Mouse (Mus musculus) forebrain, embryonic 11.5 days (tissue): ENCODE data around the gene Gpr183. TPM values are rescaled to one million over a fixed set of nuclear protein-coding genes. Genes with fewer than 3 reads are reported as not detected.

Source experiments
- polyA plus RNA-seq: library from polyadenylated mRNA; unstranded; fragments of >200 nt; fragmentation: Nextera tagmentation; extraction: Ambion mirVana; gene quantifications from 2 replicates; pipeline ENCODE4 v1.2.1, GENCODE M21; 2014

Gene Gpr183
- polyA plus RNA-seq, 1 experiment from 2014 or later: 1.9 TPM

Other genes with a start within 250 kb of the Gpr183 start
- gene Dock9, start 167.4 kb downstream of the Gpr183 start, polyA plus RNA-seq: 4.2 and 4.7 TPM in 2 replicates
- gene Ubac2, start 86.6 kb downstream of the Gpr183 start, polyA plus RNA-seq: 72.9 and 76.9 TPM in 2 replicates
- 0.36 and 0.49 TPM in 2 replicates for gene Gpr18, start 49.4 kb downstream of the Gpr183 start, polyA plus RNA-seq
- not detected in 2 replicates for gene Timm8a2, start 69.5 kb upstream of the Gpr183 start, polyA plus RNA-seq
- 125 and 130 TPM in 2 replicates for gene Tm9sf2, start 141.8 kb upstream of the Gpr183 start, polyA plus RNA-seq
- gene Clybl, start 216.5 kb upstream of the Gpr183 start, polyA plus RNA-seq: 34.3 and 35.3 TPM in 2 replicates